Mouse (Mus musculus) liver, postnatal 0 days (tissue): ENCODE measurements at regions not wholly inside any gene's neighbourhood (a gene's known extent, or its start where the extent isn't known, plus 50 kb on each side); places are given as distances from the start of the nearest gene placed in this dataset.

Source experiments
- CTCF ChIP-seq: sonication (generic); IDR thresholded peaks from 2 replicates; pipeline ENCODE4 v1.5.1; 2016; ENCODE audit warnings: antibody characterized with exemption, low read depth
- EP300 ChIP-seq: IDR thresholded peaks from 2 replicates; pipeline ENCODE4 v1.6.1; 2016; ENCODE audit warnings: antibody characterized with exemption, low read depth, mild to moderate bottlenecking

- no peak for TF ChIP-seq CTCF
- TF ChIP-seq EP300: no peak
These were observed 79.0 kb upstream of the Jade1 start for GRCm38 (mm10) chr3:41476516-41476915.
